24 mouse cellular contexts compared by ENCODE assay signal in the genomic region with DNA sequence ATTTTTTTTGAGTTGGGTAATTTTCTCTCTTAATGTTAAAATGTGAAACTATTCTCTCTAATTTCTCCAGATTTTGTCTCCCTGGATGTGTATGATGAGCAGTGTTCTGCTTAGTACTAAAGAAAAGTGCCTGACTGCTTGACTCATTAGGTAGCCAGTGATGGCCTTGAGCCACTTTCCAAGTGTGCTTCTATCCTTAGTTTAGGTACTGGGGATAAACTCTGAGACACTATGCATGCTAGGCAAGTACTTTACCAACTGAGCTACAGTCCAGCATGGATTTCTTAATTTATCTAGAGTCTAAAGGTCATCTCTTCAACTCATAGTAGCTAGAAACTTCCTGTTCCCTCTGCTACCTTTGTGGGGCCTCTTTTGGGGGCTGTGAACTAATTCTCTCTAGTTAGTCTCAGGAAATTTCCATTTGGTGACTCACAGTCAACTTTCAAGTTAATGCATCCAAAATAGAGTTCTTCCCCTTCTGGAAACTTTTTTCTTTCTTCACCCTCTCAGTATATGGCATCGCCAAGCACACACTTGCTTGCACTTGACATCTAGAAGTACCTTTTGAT.
DNase-seq lines count a peak whose midpoint lies in the region; ATAC-seq and TF ChIP-seq lines count a peak whose summit lies in the region.
"Had no signal": no experiment of that assay in that cellular context is flagged by ENCODE, and none has a peak within 500 bp of the region (broad histone marks: within the 10 kb centered on the region; RNA-seq: fewer than 3 reads in every experiment).

No protein-coding gene starts in this region.

- no peaks in the 10 kb centered on the region for H3K36me3 ChIP-seq in stomach, postnatal 0 days (ENCODE audit: control insufficient read depth, insufficient read depth, low read length)
- H3K36me3 ChIP-seq: embryonic facial prominence, embryonic 12.5 days; heart, embryonic 13.5 days; midbrain, embryonic 15.5 days; neural tube, embryonic 15.5 days; stomach, embryonic 15.5 days had no signal

- whole genome bisulfite sequencing in stomach, postnatal 0 days: 83% methylated on average over 1 of the region's 1 CpGs

- peak; percentile 46 for ATAC-seq in CD4-positive, CD25-positive, alpha-beta regulatory T cell, adult 4 months
- peak; percentile 60; the same call in 1 of the 2 replicates for ATAC-seq in stomach, postnatal 0 days (ENCODE audit: low FRiP score, low TSS enrichment)
- ATAC-seq: forebrain, embryonic 14.5 days; liver, postnatal 0 days; midbrain, embryonic 15.5 days had no signal

- peak; percentile 44 for DNase-seq in thymus, postnatal 0 days (ENCODE audit: low spot score)
- DNase-seq in thymus, postnatal 36 days: no peak
- DNase-seq in induced T-regulatory cell, adult 2 months (ENCODE audit: low read depth): peak; percentile 68
- DNase-seq in stomach, postnatal 0 days (ENCODE audit: low spot score): peak; percentile 24
- DNase-seq in right cerebral cortex, postnatal 10 days (ENCODE audit: low spot score in 2 of 2): no peak
- no peak for DNase-seq in layer of hippocampus, adult 11-12 months (ENCODE audit: low spot score)
- DNase-seq: cerebellum, adult 9-10 months; gastrocnemius, postnatal 14 days; heart, adult 18-20 months; kidney, adult 8-10 months; kidney, postnatal 14 days; left cerebral cortex, postnatal 4 days; liver; liver, postnatal 0 days; lung, postnatal 10 days had no signal

- H3K4me1 ChIP-seq in stomach, postnatal 0 days (replicated peaks; ENCODE audit: control insufficient read depth, insufficient read depth): no peaks in the 10 kb centered on the region
- H3K4me1 ChIP-seq: embryonic facial prominence, embryonic 12.5 days; midbrain, embryonic 15.5 days; neural tube, embryonic 15.5 days had no signal

- H3K4me2 ChIP-seq in stomach, postnatal 0 days (replicated peaks; ENCODE audit: low read depth): no peak overlapping the region
- H3K4me2 ChIP-seq: embryonic facial prominence, embryonic 12.5 days; heart, embryonic 13.5 days; hindbrain, embryonic 14.5 days; midbrain, embryonic 15.5 days; neural tube, embryonic 15.5 days; stomach, embryonic 15.5 days had no signal

- no peak for TF ChIP-seq CTCF in stomach, postnatal 0 days (IDR thresholded peaks at IDR 0.05; ENCODE audit: low read depth)

- no peaks in the 10 kb centered on the region for H3K27me3 ChIP-seq in stomach, postnatal 0 days (ENCODE audit: control insufficient read depth, insufficient read depth, low read length)
- H3K27me3 ChIP-seq: embryonic facial prominence, embryonic 12.5 days; heart, embryonic 13.5 days; megakaryocyte, embryonic 14.5 days; midbrain, embryonic 15.5 days; neural tube, embryonic 15.5 days; stomach, embryonic 15.5 days had no signal

- no peak overlapping the region for H3K9ac ChIP-seq in stomach, postnatal 0 days (ENCODE audit: low read length)
- H3K9ac ChIP-seq: embryonic facial prominence, embryonic 12.5 days; heart, embryonic 13.5 days; hindbrain, embryonic 14.5 days; liver, postnatal 0 days; midbrain, embryonic 15.5 days; neural tube, embryonic 15.5 days; stomach, embryonic 15.5 days had no signal

- no peak overlapping the region for H3K4me3 ChIP-seq in stomach, postnatal 0 days (ENCODE audit: low read depth, low read length)
- H3K4me3 ChIP-seq: embryonic facial prominence, embryonic 12.5 days; heart, embryonic 13.5 days; megakaryocyte, embryonic 14.5 days; midbrain, embryonic 15.5 days; neural tube, embryonic 15.5 days; stomach, embryonic 15.5 days had no signal

- no peaks in the 10 kb centered on the region for H3K9me3 ChIP-seq in stomach, postnatal 0 days (ENCODE audit: control insufficient read depth, low read length)
- H3K9me3 ChIP-seq: embryonic facial prominence, embryonic 12.5 days; heart, embryonic 13.5 days; megakaryocyte, embryonic 14.5 days; midbrain, embryonic 15.5 days; neural tube, embryonic 15.5 days; stomach, embryonic 15.5 days had no signal

- TF ChIP-seq EP300 in stomach, postnatal 0 days (optimal IDR thresholded peaks at IDR 0.05): no peak

- H3K27ac ChIP-seq in stomach, postnatal 0 days (replicated peaks): no peak overlapping the region
- H3K27ac ChIP-seq: embryonic facial prominence, embryonic 12.5 days; heart, embryonic 13.5 days; hindbrain, embryonic 14.5 days; midbrain, embryonic 15.5 days; neural tube, embryonic 15.5 days; stomach, embryonic 15.5 days had no signal

Comparison
In these comparisons a context has a peak if more than half of its experiments do, and no peak if none do; other contexts are left out.
1. DNase-seq: peak in thymus, postnatal 0 days (single experiment), induced T-regulatory cell, adult 2 months (single experiment) and stomach, postnatal 0 days (single experiment); none in thymus, postnatal 36 days (0 of 2), right cerebral cortex, postnatal 10 days (0 of 2) and layer of hippocampus, adult 11-12 months (single experiment).